Mouse (Mus musculus) MEL (cell line): Measurements from ENCODE around the gene Poc1b. TPM values are rescaled to one million over a fixed set of nuclear protein-coding genes. Genes with fewer than 3 reads are reported as not detected.

Experiments used
- DNase-seq: peaks from one replicate; pipeline ENCODE4 v3.0.0; 2011; ENCODE audit warnings: low read depth, low spot score
- H3K27ac ChIP-seq: 2 replicates; pipeline ENCODE4 v1.5.1; 2012; ENCODE audit warnings: low read depth, mild to moderate bottlenecking, control low read depth, low read length, moderate library complexity; ENCODE audit not compliant: control insufficient read depth
- H3K27me3 ChIP-seq, 2 experiments: fragments of 150-350 bp in 1 of 2; sonication (generic) in 1 of 2; 2 replicates each; pipeline ENCODE4 v1.6.1; 2012; ENCODE audit warnings: low read length in 2 of 2, mild to moderate bottlenecking in 2 of 2, improper control_type of control experiment in 1 of 2, moderate library complexity in 1 of 2; ENCODE audit not compliant: insufficient read depth in 2 of 2, control insufficient read depth in 1 of 2
- H3K36me3 ChIP-seq, 2 experiments: 2 replicates each; pipeline ENCODE4 v1.6.1; 2012 to 2014; ENCODE audit warnings: low read length in 2 of 2, improper control_type of control experiment in 1 of 2, inconsistent platforms in 1 of 2, mild to moderate bottlenecking in 1 of 2; ENCODE audit not compliant: insufficient read depth in 2 of 2, control insufficient read depth in 1 of 2
- H3K4me1 ChIP-seq, 2 experiments: fragments of 150-350 bp in 1 of 2; sonication (generic) in 1 of 2; 2 replicates each; pipeline ENCODE4 v1.6.1; 2012; ENCODE audit warnings: low read length in 2 of 2, improper control_type of control experiment in 1 of 2, mild to moderate bottlenecking in 1 of 2; ENCODE audit not compliant: insufficient read depth in 2 of 2, control insufficient read depth in 1 of 2
- H3K4me3 ChIP-seq, 2 experiments: fragments of 150-350 bp in 1 of 2; sonication (generic) in 1 of 2; 2 replicates each; pipeline ENCODE4 v1.5.1; 2012; ENCODE audit warnings: low read depth in 2 of 2, low read length in 2 of 2, mild to moderate bottlenecking in 2 of 2, moderate library complexity in 2 of 2, control low read depth in 1 of 2, improper control_type of control experiment in 1 of 2; ENCODE audit not compliant: control insufficient read depth in 1 of 2, insufficient read depth in 1 of 2
- H3K79me2 ChIP-seq: 2 replicates; pipeline ENCODE4 v1.6.1; 2012; ENCODE audit warnings: mild to moderate bottlenecking, low read length, moderate library complexity; ENCODE audit not compliant: control insufficient read depth, poor library complexity, insufficient read depth
- H3K9ac ChIP-seq: 2 replicates; pipeline ENCODE4 v1.6.1; 2012; ENCODE audit warnings: low read depth, mild to moderate bottlenecking, control low read depth, low read length, moderate library complexity; ENCODE audit not compliant: control insufficient read depth, poor library complexity, severe bottlenecking
- H3K9me3 ChIP-seq: fragments of 150-350 bp; sonication (generic); replicated peaks from 2 replicates; pipeline ENCODE4 v1.6.1; 2012; ENCODE audit warnings: mild to moderate bottlenecking, low read length, improper control_type of control experiment, moderate library complexity; ENCODE audit not compliant: insufficient read depth
- BHLHE40 ChIP-seq: IDR thresholded peaks from 2 replicates; pipeline ENCODE4 v1.6.1; 2012; ENCODE audit warnings: low read depth, mild to moderate bottlenecking, inconsistent platforms, low read length, improper control_type of control experiment, borderline replicate concordance
- CHD1 ChIP-seq: IDR thresholded peaks from 2 replicates; pipeline ENCODE4 v1.6.1; 2012; ENCODE audit warnings: low read depth, mild to moderate bottlenecking, inconsistent platforms, low read length, improper control_type of control experiment
- CTCF ChIP-seq, 3 experiments: IDR thresholded peaks in 2 of 3; conservative IDR thresholded peaks in 1 of 3; 2 replicates each; pipeline ENCODE4 v1.5.1; 2011 to 2012; ENCODE audit warnings: low read length in 3 of 3, low read depth in 2 of 3, mild to moderate bottlenecking in 2 of 3, improper control_type of control experiment in 1 of 3, inconsistent platforms in 1 of 3, mixed read lengths in 1 of 3, moderate library complexity in 1 of 3; ENCODE audit not compliant: control insufficient read depth in 1 of 3, insufficient read depth in 1 of 3, poor library complexity in 1 of 3, severe bottlenecking in 1 of 3
- ELF1 ChIP-seq: IDR thresholded peaks from 2 replicates; pipeline ENCODE4 v1.6.1; 2014; ENCODE audit warnings: low read depth, mild to moderate bottlenecking, inconsistent platforms, low read length, improper control_type of control experiment, moderate library complexity
- GABPA ChIP-seq: IDR thresholded peaks from 2 replicates; pipeline ENCODE4 v1.6.1; 2012; ENCODE audit warnings: low read depth, mild to moderate bottlenecking, inconsistent platforms, low read length, improper control_type of control experiment, moderate library complexity
- HCFC1 ChIP-seq: IDR thresholded peaks from 2 replicates; pipeline ENCODE4 v1.6.1; 2012; ENCODE audit warnings: low read depth, mild to moderate bottlenecking, inconsistent platforms, low read length, improper control_type of control experiment, moderate library complexity
- JUND ChIP-seq: IDR thresholded peaks from 2 replicates; pipeline ENCODE4 v1.6.1; 2011; ENCODE audit warnings: low read depth, mild to moderate bottlenecking, improper control_type of control experiment, low read length
- KAT2A ChIP-seq: conservative IDR thresholded peaks from 2 replicates; pipeline ENCODE4 v1.6.1; 2012; ENCODE audit warnings: low read depth, low read length, improper control_type of control experiment, inconsistent platforms
- MAFK ChIP-seq: IDR thresholded peaks from 2 replicates; pipeline ENCODE4 v1.6.1; 2011; ENCODE audit warnings: low read depth, mild to moderate bottlenecking, low read length, improper control_type of control experiment, borderline replicate concordance
- MEF2A ChIP-seq: IDR thresholded peaks from 2 replicates; pipeline ENCODE4 v1.6.1; 2014; ENCODE audit warnings: low read depth, mild to moderate bottlenecking, inconsistent platforms, low read length, improper control_type of control experiment; ENCODE audit not compliant: poor library complexity, insufficient replicate concordance, severe bottlenecking; ENCODE audit errors: extremely low read depth
- MYC ChIP-seq: IDR thresholded peaks from 2 replicates; pipeline ENCODE4 v1.6.1; 2011; ENCODE audit warnings: low read depth, mild to moderate bottlenecking, low read length, improper control_type of control experiment, moderate library complexity
- NRF1 ChIP-seq: IDR thresholded peaks from 2 replicates; pipeline ENCODE4 v1.6.1; 2014; ENCODE audit warnings: low read depth, mild to moderate bottlenecking, inconsistent platforms, low read length, improper control_type of control experiment, moderate library complexity; ENCODE audit not compliant: poor library complexity, insufficient read depth, severe bottlenecking
- POLR2A ChIP-seq, 2 experiments: IDR thresholded peaks; 2 replicates each; pipeline ENCODE4 v1.6.1; 2011 to 2012; ENCODE audit warnings: low read length in 2 of 2, mild to moderate bottlenecking in 2 of 2, control low read depth in 1 of 2, improper control_type of control experiment in 1 of 2, low read depth in 1 of 2, moderate library complexity in 1 of 2; ENCODE audit not compliant: control insufficient read depth in 1 of 2, insufficient read depth in 1 of 2, poor library complexity in 1 of 2
- POLR2AphosphoS5 ChIP-seq: IDR thresholded peaks from 2 replicates; pipeline ENCODE4 v1.6.1; 2012; ENCODE audit warnings: low read depth, borderline replicate concordance, mild to moderate bottlenecking, inconsistent platforms, low read length, moderate library complexity, mixed read lengths
- RAD21 ChIP-seq: IDR thresholded peaks from 2 replicates; pipeline ENCODE4 v1.6.1; 2011; ENCODE audit warnings: mild to moderate bottlenecking, low read depth, low read length, improper control_type of control experiment
- SMC3 ChIP-seq: IDR thresholded peaks from 2 replicates; pipeline ENCODE4 v1.6.1; 2011; ENCODE audit warnings: low read depth, low read length, improper control_type of control experiment
- UBTF ChIP-seq: IDR thresholded peaks from 2 replicates; pipeline ENCODE4 v1.6.1; 2012; ENCODE audit warnings: low read depth, mild to moderate bottlenecking, inconsistent platforms, low read length, improper control_type of control experiment, moderate library complexity, borderline replicate concordance; ENCODE audit not compliant: insufficient read depth
- USF1 ChIP-seq: IDR thresholded peaks from 2 replicates; pipeline ENCODE4 v1.6.1; 2014; ENCODE audit warnings: low read depth, mild to moderate bottlenecking, inconsistent platforms, low read length, improper control_type of control experiment, moderate library complexity
- ZC3H11A ChIP-seq: IDR thresholded peaks from 2 replicates; pipeline ENCODE4 v1.6.1; 2012; ENCODE audit warnings: low read depth, mild to moderate bottlenecking, inconsistent platforms, low read length, improper control_type of control experiment
- ZKSCAN1 ChIP-seq: IDR thresholded peaks from 2 replicates; pipeline ENCODE4 v1.6.1; 2012; ENCODE audit warnings: low read depth, mild to moderate bottlenecking, inconsistent platforms, low read length, improper control_type of control experiment, moderate library complexity
- ZMIZ1 ChIP-seq: IDR thresholded peaks from 2 replicates; pipeline ENCODE4 v1.6.1; 2012; ENCODE audit warnings: low read depth, mild to moderate bottlenecking, inconsistent platforms, low read length, improper control_type of control experiment, moderate library complexity
- ZNF384 ChIP-seq: IDR thresholded peaks from 2 replicates; pipeline ENCODE4 v1.6.1; 2012; ENCODE audit warnings: low read depth, mild to moderate bottlenecking, inconsistent platforms, low read length, improper control_type of control experiment
- polyA plus RNA-seq, 2 experiments: library from polyadenylated mRNA; stranded (reverse) in 1 of 2; unstranded in 1 of 2; fragments of >175 nt in 1 of 2; fragments of >200 nt in 1 of 2; gene quantifications; 2 replicates each; pipeline versions ENCODE4 v1.2.1 to v1.2.4; 2012; ENCODE audit warnings: low replicate concordance in 2 of 2, low read depth in 1 of 2; ENCODE audit not compliant: insufficient read length in 2 of 2, insufficient read depth in 1 of 2, missing spikeins in 1 of 2
- total RNA-seq: library from RNA; depleted of rRNA; stranded (reverse); fragments of 300-350 nt; gene quantifications from 2 replicates; pipeline ENCODE4 v1.2.3, GENCODE M21; 2012

Poc1b gene
- total and polyA plus RNA-seq, 3 experiments: 3.3 to 15.3 TPM; not detected in 1

DNA sequence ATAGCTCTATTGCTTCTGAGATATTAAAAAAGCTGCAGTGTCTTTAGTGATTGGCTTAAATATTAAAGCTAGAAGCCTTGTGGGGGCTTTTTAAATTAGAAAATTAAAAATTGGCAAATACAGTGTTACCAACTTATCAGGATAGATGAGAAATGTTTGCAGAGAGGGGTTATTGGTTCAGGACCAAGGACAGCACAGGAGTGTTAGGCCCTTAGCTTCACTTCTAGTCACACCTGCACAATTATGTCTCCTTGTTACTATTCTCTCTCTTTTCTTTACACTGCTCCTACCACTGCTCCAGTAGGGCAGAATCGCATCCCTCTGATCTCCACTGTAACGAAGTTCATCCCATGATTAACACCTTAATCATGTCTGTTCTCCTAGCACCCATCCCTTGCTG, 11.7 kb upstream of the Poc1b start:
- no peak for TF ChIP-seq ZNF384
- no peak for TF ChIP-seq MAFK
- TF ChIP-seq MYC: no peak
- TF ChIP-seq ZKSCAN1: no peak
- no peak for TF ChIP-seq JUND
- no peak for TF ChIP-seq USF1
- no peak for TF ChIP-seq ZMIZ1
- TF ChIP-seq POLR2AphosphoS5: no peak
- TF ChIP-seq BHLHE40: no peak
- TF ChIP-seq MEF2A: no peak
- no peak for TF ChIP-seq NRF1
- TF ChIP-seq KAT2A: no peak
- no peak for TF ChIP-seq UBTF
- no peak for TF ChIP-seq CHD1
- no peak for TF ChIP-seq HCFC1
- no peak for TF ChIP-seq RAD21
- no peak for TF ChIP-seq ZC3H11A
- TF ChIP-seq, all 39 proteins: peak for 0
- Histone ChIP-seq H3K4me3 (no peak overlapping the region), H3K9ac (no peak overlapping the region), H3K36me3 (no peaks in the 10 kb centered on the region), H3K79me2 (no peaks in the 10 kb centered on the region), H3K27me3 (no peaks in the 10 kb centered on the region), H3K9me3 (no peaks in the 10 kb centered on the region), H3K4me1 (no peaks in the 10 kb centered on the region), H3K27ac (no peak overlapping the region)
- DNase-seq: peak; percentile 58

DNA sequence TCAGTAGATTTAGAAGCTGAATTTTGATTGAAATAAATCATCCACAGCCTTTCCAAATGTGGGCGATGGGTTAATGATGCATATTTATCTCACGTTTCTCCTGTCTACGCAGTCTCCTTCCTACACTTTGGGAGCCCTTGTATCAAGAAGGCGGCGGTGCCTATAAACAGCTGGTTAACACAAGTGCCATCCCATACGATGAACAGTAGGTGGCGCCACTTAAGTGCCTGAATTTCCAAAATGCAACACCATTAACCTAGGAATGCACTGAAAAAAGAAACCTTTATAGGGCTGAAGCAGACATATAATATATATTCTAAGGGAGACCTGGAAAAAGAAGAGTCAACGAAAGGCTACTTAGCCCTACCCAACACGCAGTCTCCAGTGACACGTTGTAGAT, 9.5 kb upstream of the Poc1b start:
- no peaks in the 10 kb centered on the region for H3K4me1 ChIP-seq
- H3K9ac ChIP-seq: no peak overlapping the region
- no peaks in the 10 kb centered on the region for H3K9me3 ChIP-seq
- TF ChIP-seq GABPA: no peak
- TF ChIP-seq POLR2A (IDR thresholded peaks at IDR 0.05; ENCODE audit: control insufficient read depth in 1 of 2, insufficient read depth in 1 of 2, low read depth in 1 of 2, low read length in 2 of 2, poor library complexity in 1 of 2): no peak
- TF ChIP-seq ELF1: no peak
- peak; percentile 37; the same call in 1 of the 2 replicates for TF ChIP-seq SMC3
- peak; percentile 33 to 57 (median 42); a peak in 5 of 6 replicates for TF ChIP-seq CTCF (IDR thresholded peaks at IDR 0.05 in 2 of 3, conservative IDR thresholded peaks at IDR 0.05 in 1 of 3; ENCODE audit: control insufficient read depth in 1 of 3, insufficient read depth in 1 of 3, low read depth in 2 of 3, low read length in 3 of 3, poor library complexity in 1 of 3, severe bottlenecking in 1 of 3)
- peak; percentile 34 for TF ChIP-seq RAD21
- H3K4me3 ChIP-seq: no peak overlapping the region
- no peaks in the 10 kb centered on the region for H3K79me2 ChIP-seq
- no peaks in the 10 kb centered on the region for H3K36me3 ChIP-seq
- DNase-seq: peak; percentile 40
- no peaks in the 10 kb centered on the region for H3K27me3 ChIP-seq
- H3K27ac ChIP-seq: no peak overlapping the region
